Mouse (Mus musculus) CH12F3 (cell line): Measurements from ENCODE around the gene Vmn1r37.
"Not testable (repeated sequence)": the region's sequence is repeated elsewhere in the genome, so short reads cannot be mapped to it uniquely, and the experiment has no call there.

Experiments
- in situ Hi-C: fragments of 300-500 bp; cut with MboI; formaldehyde crosslinking; loops from 2 replicates; pipeline ENCODE4 v1.14.3; 2020; ENCODE audit warnings: low sequenced_read_pairs

Gene Vmn1r37

GRCm38 (mm10) chr6:66729082-66729481 is at the start of gene Vmn1r37:
Gene Vmn1r37, plus strand, starts transcription at chr6:66729382.
- in situ Hi-C loops: not testable (repeated sequence)

GRCm38 (mm10) chr6:66685806-66686205 is 43.4 kb upstream of the Vmn1r37 start, which contains the start of gene Vmn1r35:
Gene Vmn1r35, minus strand, starts transcription at chr6:66685906.
- in situ Hi-C loops: no loop called here

DNA sequence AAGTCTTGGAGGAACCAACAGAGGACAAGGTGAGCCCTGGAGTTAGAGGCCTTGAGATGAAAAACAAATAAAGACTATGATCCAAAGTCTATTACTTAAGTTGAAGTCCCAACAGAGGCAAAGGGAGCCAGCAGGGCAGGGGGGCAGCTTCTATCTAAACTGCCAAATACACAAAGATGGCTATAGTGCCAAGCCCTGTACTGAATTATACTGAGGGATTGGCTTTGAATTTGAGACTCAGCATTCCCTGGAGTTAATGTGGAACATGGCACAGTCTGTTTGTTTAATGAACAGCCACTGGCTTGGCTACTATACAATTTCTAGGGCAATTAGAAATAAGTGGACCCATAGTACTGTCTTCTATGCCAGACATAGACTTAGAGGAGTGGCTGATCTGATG is 20.3 kb upstream of the Vmn1r37 start:
- in situ Hi-C loops: no loop called here

DNA sequence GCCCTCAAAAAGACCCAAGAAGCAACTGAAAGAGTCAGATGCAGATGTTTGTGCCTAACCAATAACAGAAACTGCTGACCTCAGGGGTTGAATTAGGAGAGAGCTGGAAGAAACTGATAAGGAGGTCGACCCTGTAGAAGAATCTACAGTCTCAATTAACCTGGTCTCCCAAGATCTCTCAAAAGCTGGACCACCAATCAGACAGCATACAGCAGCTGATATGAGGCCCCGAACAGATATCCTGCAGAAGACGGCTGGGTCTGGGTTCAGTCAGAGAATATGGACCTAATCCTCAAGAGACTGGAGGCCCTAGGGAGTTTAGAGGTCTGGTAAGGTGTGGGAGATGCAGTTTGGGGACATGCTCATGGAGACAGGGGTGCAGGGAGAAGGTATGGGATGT is 15.3 kb upstream of the Vmn1r37 start:
- in situ Hi-C loops: no loop called here

- in situ Hi-C loops: not testable (repeated sequence)
Measured at GRCm38 (mm10) chr6:66719068-66719467, 10.1 kb upstream of the Vmn1r37 start, which contains the start of gene Vmn1r36. Gene Vmn1r36, minus strand, starts transcription at chr6:66719168.

GRCm38 (mm10) chr6:66782527-66782926 is 53.3 kb downstream of the Vmn1r37 start, which contains the start of gene Vmn1r38:
Gene Vmn1r38, minus strand, starts transcription at chr6:66782627.
- in situ Hi-C loops: not testable (repeated sequence)
